Mouse (Mus musculus) lung, postnatal 0 days (tissue): ENCODE measurements around the gene Cyp2d11.

Source experiments
- CTCF ChIP-seq: IDR thresholded peaks from 2 replicates; pipeline ENCODE4 v1.5.1; 2016; ENCODE audit warnings: antibody characterized with exemption, mild to moderate bottlenecking
- EP300 ChIP-seq: IDR thresholded peaks from 2 replicates; pipeline ENCODE4 v1.6.1; 2016; ENCODE audit warnings: antibody characterized with exemption, mild to moderate bottlenecking, control low read depth

GRCm38 (mm10) chr15:82368851-82369250 is 25.0 kb downstream of the Cyp2d11 start:
- TF ChIP-seq CTCF (no peak), EP300 (no peak)
